Mouse (Mus musculus) cortical plate, adult 2 months (tissue): ENCODE measurements around the gene Dhrs3.

ENCODE experiments used
- CTCF ChIP-seq: fragments of 200-500 bp; IDR thresholded peaks from 2 replicates; pipeline ENCODE4 v1.5.1; 2011; ENCODE audit warnings: mild to moderate bottlenecking, control low read depth, low read length; ENCODE audit not compliant: insufficient read depth; ENCODE audit errors: extremely low read depth
- POLR2A ChIP-seq: fragments of 200-500 bp; IDR thresholded peaks from 2 replicates; pipeline ENCODE4 v1.6.1; 2011; ENCODE audit warnings: mild to moderate bottlenecking, low read length, control low read depth; ENCODE audit not compliant: insufficient read depth; ENCODE audit errors: extremely low read depth

DNA sequence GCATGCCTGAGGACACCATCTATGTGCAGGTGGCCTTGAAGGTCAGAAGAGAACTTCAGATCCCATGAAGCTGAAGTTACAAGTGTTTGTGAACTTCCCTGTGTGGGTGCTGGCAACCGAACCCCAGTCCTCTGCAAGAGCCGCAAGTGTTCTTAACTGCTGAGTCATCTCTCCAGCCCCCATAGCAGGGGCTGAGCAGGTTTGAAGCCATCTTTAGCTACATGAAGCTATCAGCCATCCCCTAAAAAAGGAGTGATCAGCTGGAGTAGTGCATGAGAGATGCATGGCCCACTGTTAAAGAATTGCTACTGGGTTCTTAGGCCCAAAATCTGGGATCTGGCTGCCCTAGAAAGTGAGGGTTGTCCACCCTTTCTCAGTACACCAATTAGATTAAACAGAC is 6.1 kb downstream of the Dhrs3 start:
- TF ChIP-seq CTCF: no peak
- no peak for TF ChIP-seq POLR2A
